Mouse (Mus musculus) inflammation-experienced regulatory T-cells, adult 16 weeks (primary cell): Measurements from ENCODE around the gene DXBay18. TPM values are rescaled to one million over a fixed set of nuclear protein-coding genes. Genes with fewer than 3 reads are reported as not detected.

Source experiments
- polyA plus RNA-seq: library from polyadenylated mRNA; unstranded; fragments of 100-300 nt; shearing (Covaris generic); gene quantifications from one replicate; pipeline ENCODE4 v1.2.1, GENCODE M21; 2017

Gene DXBay18
- not detected for polyA plus RNA-seq

DNA sequence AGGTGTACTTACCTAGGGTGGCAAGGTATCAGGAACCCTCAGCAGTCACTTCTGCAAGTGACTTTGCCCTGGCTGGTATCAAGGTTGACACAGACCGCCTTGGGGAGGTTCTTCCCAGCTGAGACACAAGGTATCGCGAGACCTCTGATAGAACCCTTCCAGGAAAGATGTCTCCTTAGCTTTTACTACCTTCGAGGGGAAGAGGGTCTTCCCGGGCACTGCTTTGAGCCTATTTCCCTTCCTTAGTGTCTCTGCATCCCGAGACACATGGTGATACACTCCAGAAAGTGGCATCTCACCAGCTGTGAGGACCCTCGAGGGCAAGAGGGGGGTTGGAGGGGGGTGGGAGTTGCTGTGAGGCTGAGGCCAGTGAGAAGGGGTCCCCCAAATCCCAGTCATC, at the start of gene DXBay18:
TSS of gene DXBay18 (minus strand) at position 101 of the 400 bp plus-strand sequence.

GRCm38 (mm10) chrX:73191934-73192333, 42.7 kb upstream of the DXBay18 start, which contains the start of gene Xlr3b:
Gene Xlr3b, plus strand, starts transcription at chrX:73192207.

GRCm38 (mm10) chrX:73176889-73177288, 27.6 kb upstream of the DXBay18 start, which contains the start of gene Spin2d:
Gene Spin2d, minus strand, starts transcription at chrX:73176989.

DNA sequence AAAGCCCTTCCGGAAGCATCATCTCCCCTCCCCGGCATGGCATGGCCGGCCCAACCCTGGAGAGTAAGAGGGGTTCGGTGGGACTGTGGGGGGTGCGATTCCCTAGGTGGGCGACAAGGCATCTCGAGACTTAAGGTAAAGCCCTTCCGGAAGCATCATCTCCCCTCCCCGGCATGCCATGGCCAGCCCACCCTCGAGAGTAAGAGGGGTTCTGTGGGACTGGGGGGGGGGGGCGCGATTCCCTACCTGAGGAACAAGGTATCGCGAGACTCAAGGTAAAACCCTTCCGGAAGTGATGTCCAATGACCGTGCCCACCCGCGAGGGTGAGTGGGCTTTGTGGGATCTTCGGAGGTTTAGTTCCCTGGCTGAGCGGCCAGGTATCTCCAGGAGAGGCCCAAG, 754 bp downstream of the DXBay18 start, which contains the start of gene Xlr5b:
TSS of gene Xlr5b (plus strand) at position 301 of the 400 bp plus-strand sequence.

GRCm38 (mm10) chrX:73116747-73117146, 32.5 kb downstream of the DXBay18 start, which contains the start of gene Gm14685:
Gene Gm14685, plus strand, starts transcription at chrX:73117047.

DNA sequence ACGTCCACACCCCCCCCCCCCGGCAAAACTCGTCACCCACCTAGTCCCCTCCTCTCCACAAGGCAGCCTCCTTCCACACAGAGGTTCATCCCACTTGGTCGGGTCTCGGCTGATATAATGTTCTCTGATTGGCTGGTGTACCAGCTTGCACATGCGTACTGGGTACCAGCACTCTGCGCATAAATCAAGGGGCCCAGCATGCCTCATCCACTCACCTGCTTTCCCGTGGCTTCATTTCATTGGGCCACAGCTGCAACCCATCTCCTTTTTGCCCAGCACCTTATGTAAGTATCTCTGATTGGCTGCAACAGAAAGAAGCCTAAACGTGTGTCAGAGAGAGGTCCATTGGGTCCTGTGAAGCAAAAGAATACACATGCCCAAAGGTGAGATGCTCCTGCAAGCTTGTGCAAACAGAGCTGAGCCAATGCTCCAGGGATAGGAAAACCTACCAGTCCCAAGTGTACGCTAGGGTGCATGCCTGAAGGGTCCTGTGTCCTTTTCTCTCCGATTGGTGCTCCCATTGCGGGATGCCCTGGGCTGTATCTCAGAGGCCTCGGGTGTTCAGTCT, 52.2 kb downstream of the DXBay18 start, which contains the start of gene Xlr3a:
TSS of gene Xlr3a (minus strand) at position 155 of the 568 bp plus-strand sequence.

Other genes starting within 250 kb of the DXBay18 start
- 140 TPM for gene Cetn2, start 231.0 kb downstream of the DXBay18 start, polyA plus RNA-seq
- 17.9 TPM for gene Nsdhl, start 230.9 kb downstream of the DXBay18 start, polyA plus RNA-seq
- not detected for gene Zfp185, start 162.1 kb downstream of the DXBay18 start, polyA plus RNA-seq
- not detected for gene Pnma5, start 112.3 kb downstream of the DXBay18 start, polyA plus RNA-seq
- not detected for gene Pnma3, start 84.7 kb downstream of the DXBay18 start, polyA plus RNA-seq
- gene Xlr4a, start 67.0 kb downstream of the DXBay18 start, polyA plus RNA-seq, result 102 TPM
- gene Xlr3a, start 52.4 kb downstream of the DXBay18 start, polyA plus RNA-seq, result 2.3 TPM
- gene Gm14685, start 32.4 kb downstream of the DXBay18 start, polyA plus RNA-seq, result 0.40 TPM
- gene Xlr5b, start 654 bp downstream of the DXBay18 start, polyA plus RNA-seq, result not detected
- gene Spin2d, start 27.5 kb upstream of the DXBay18 start, polyA plus RNA-seq, result not detected
- gene Xlr3b, start 42.8 kb upstream of the DXBay18 start, polyA plus RNA-seq, result 19.8 TPM
- gene Xlr4b, start 64.9 kb upstream of the DXBay18 start, polyA plus RNA-seq, result 155 TPM
- gene F8a, start 78.8 kb upstream of the DXBay18 start, polyA plus RNA-seq, result 3.4 TPM
- gene Xlr4c, start 93.7 kb upstream of the DXBay18 start, polyA plus RNA-seq, result 74.5 TPM
- gene Xlr3c, start 115.9 kb upstream of the DXBay18 start, polyA plus RNA-seq, result not detected
- gene Xlr5a, start 143.5 kb upstream of the DXBay18 start, polyA plus RNA-seq, result 0.27 TPM
- not detected for gene Xlr5c, start 143.5 kb upstream of the DXBay18 start, polyA plus RNA-seq
- gene Gm45015, start 187.4 kb upstream of the DXBay18 start, polyA plus RNA-seq, result not detected
- 25.4 TPM for gene Zfp275, start 193.2 kb upstream of the DXBay18 start, polyA plus RNA-seq
- gene Gm18336, start 249.3 kb upstream of the DXBay18 start, polyA plus RNA-seq, result not detected